8 mouse cellular contexts compared by ENCODE assay signal in genomic region chr6:52211170-52211935, GRCm38 (mm10). TPM values are rescaled to one million over a fixed set of nuclear protein-coding genes. Genes with fewer than 3 reads are reported as not detected.
DNase-seq lines count a peak whose midpoint lies in the region; ATAC-seq lines count a peak whose summit lies in the region.

No protein-coding gene starts in this region.

- H3K27ac ChIP-seq in lung, embryonic 16.5 days (ENCODE audit: low read length) = peak overlapping the region; percentile 12; the same call in 1 of the 2 replicates
- H3K27ac ChIP-seq in neural tube, embryonic 15.5 days (replicated peaks) = peak overlapping the region; percentile 100

- under 1% methylated on average over 37 of the region's 37 CpGs for WGBS in lung, embryonic 16.5 days
- WGBS in neural tube, embryonic 15.5 days = 2% methylated on average over 37 of the region's 37 CpGs

- intact Hi-C loops in heart, postnatal 14 days (cut with DNase I) = no loop called here

- peak overlapping the region; percentile 62 for H3K9ac ChIP-seq in lung, embryonic 16.5 days (ENCODE audit: low read length)
- peak overlapping the region; percentile 99 for H3K9ac ChIP-seq in neural tube, embryonic 15.5 days (replicated peaks)

- no peaks in the 10 kb centered on the region for H3K36me3 ChIP-seq in lung, embryonic 16.5 days (ENCODE audit: control insufficient read depth, insufficient read depth, low read length)
- H3K36me3 ChIP-seq in neural tube, embryonic 15.5 days = no peaks in the 10 kb centered on the region

- ATAC-seq in lung, embryonic 16.5 days (ENCODE audit: low read depth) = peak; percentile 61
- peak; percentile 29 for ATAC-seq in neural tube, embryonic 15.5 days (ENCODE audit: low FRiP score)

- no peaks in the 10 kb centered on the region for H3K9me3 ChIP-seq in lung, embryonic 16.5 days (ENCODE audit: control insufficient read depth, low read length)
- no peaks in the 10 kb centered on the region for H3K9me3 ChIP-seq in neural tube, embryonic 15.5 days (replicated peaks)

- DNase-seq in CD4-positive, CD25-positive, alpha-beta regulatory T cell, adult 2 months (ENCODE audit: low read depth, low spot score) = peak; percentile 86
- peak; percentile 92 for DNase-seq in adrenal gland, postnatal 14 days
- DNase-seq in fibroblast of lung, adult 2 months (ENCODE audit: low read depth) = peak; percentile 40
- DNase-seq in heart, postnatal 14 days = peak; percentile 79 to 87
- peak; percentile 88 to 94 for DNase-seq in kidney, postnatal 36 days
- peak; percentile 79 for DNase-seq in thymus, postnatal 25 days

- H3K27me3 ChIP-seq in lung, embryonic 16.5 days (ENCODE audit: control insufficient read depth, insufficient read depth, low read depth, low read length) = peaks cover 75% of the 10 kb centered on the region
- no peaks in the 10 kb centered on the region for H3K27me3 ChIP-seq in neural tube, embryonic 15.5 days (replicated peaks)

- peak overlapping the region; percentile 44 for H3K4me3 ChIP-seq in lung, embryonic 16.5 days (ENCODE audit: low read length)
- H3K4me3 ChIP-seq in neural tube, embryonic 15.5 days (replicated peaks) = peak overlapping the region; percentile 81

- peak overlapping the region; percentile 65 for H3K4me2 ChIP-seq in lung, embryonic 16.5 days (ENCODE audit: low read depth, low read length)
- peak overlapping the region; percentile 85 for H3K4me2 ChIP-seq in neural tube, embryonic 15.5 days

- H3K4me1 ChIP-seq in lung, embryonic 16.5 days (replicated peaks; ENCODE audit: control insufficient read depth, insufficient read depth, low read length) = peaks cover 2% of the 10 kb centered on the region; the same call in 1 of the 2 replicates
- peaks cover 68% of the 10 kb centered on the region for H3K4me1 ChIP-seq in neural tube, embryonic 15.5 days

RNA-seq across cellular contexts. Expression of gene Hoxa3, which starts 1.8 kb away (rescaled TPM):
- 6.9 and 10.5 TPM in 2 replicates for total RNA-seq in adrenal gland, postnatal 14 days (2021)
- 1 to 10 TPM; 1.2 TPM for total RNA-seq in heart, postnatal 14 days (2021)
- polyA plus RNA-seq in lung, embryonic 16.5 days (2015; fragmentation: Nextera tagmentation; extraction: Ambion mirVana) = 6.6 and 7.6 TPM in 2 replicates
- polyA plus RNA-seq in neural tube, embryonic 15.5 days (2015; fragmentation: Nextera tagmentation; extraction: Ambion mirVana) = 10.7 and 14.6 TPM in 2 replicates

RNA-seq across cellular contexts. Expression of gene Gm28308, which starts 1.8 kb away (rescaled TPM):
- total RNA-seq in adrenal gland, postnatal 14 days (2021) = 1.3 and 1.4 TPM in 2 replicates
- total RNA-seq in heart, postnatal 14 days (2021) = not detected
- not detected in 2 replicates for polyA plus RNA-seq in lung, embryonic 16.5 days (2015; fragmentation: Nextera tagmentation; extraction: Ambion mirVana)
- not detected in 2 replicates for polyA plus RNA-seq in neural tube, embryonic 15.5 days (2015; fragmentation: Nextera tagmentation; extraction: Ambion mirVana)

RNA-seq across cellular contexts. Expression of gene Hoxa6, which starts 2.8 kb away (rescaled TPM):
- 3.7 and 5.9 TPM in 2 replicates for total RNA-seq in adrenal gland, postnatal 14 days (2021)
- not detected for total RNA-seq in heart, postnatal 14 days (2021)
- 2.0 and 2.2 TPM in 2 replicates for polyA plus RNA-seq in lung, embryonic 16.5 days (2015; fragmentation: Nextera tagmentation; extraction: Ambion mirVana)
- 10.3 and 15.0 TPM in 2 replicates for polyA plus RNA-seq in neural tube, embryonic 15.5 days (2015; fragmentation: Nextera tagmentation; extraction: Ambion mirVana)

RNA-seq across cellular contexts. Expression of gene Hoxa5, which starts 7.0 kb away (rescaled TPM):
- total RNA-seq in adrenal gland, postnatal 14 days (2021) = 25.8 and 26.3 TPM in 2 replicates
- total RNA-seq in heart, postnatal 14 days (2021) = 1 to 10 TPM; 1.4 to 2.1 TPM
- polyA plus RNA-seq in lung, embryonic 16.5 days (2015; fragmentation: Nextera tagmentation; extraction: Ambion mirVana) = 32.3 and 36.3 TPM in 2 replicates
- polyA plus RNA-seq in neural tube, embryonic 15.5 days (2015; fragmentation: Nextera tagmentation; extraction: Ambion mirVana) = 26.8 and 73.9 TPM in 2 replicates

RNA-seq across cellular contexts. Expression of gene Hoxa7, which starts 10.3 kb away (rescaled TPM):
- total RNA-seq in adrenal gland, postnatal 14 days (2021) = 20.9 and 22.2 TPM in 2 replicates
- under 1 TPM; 0.17 to 0.29 TPM for total RNA-seq in heart, postnatal 14 days (2021)
- 5.8 and 6.9 TPM in 2 replicates for polyA plus RNA-seq in lung, embryonic 16.5 days (2015; fragmentation: Nextera tagmentation; extraction: Ambion mirVana)
- 86.8 and 109 TPM in 2 replicates for polyA plus RNA-seq in neural tube, embryonic 15.5 days (2015; fragmentation: Nextera tagmentation; extraction: Ambion mirVana)

Comparison
In these comparisons a context has a peak if more than half of its experiments do, and no peak if none do; other contexts are left out.
1. Peak in every context shown above with its lines: DNase-seq, ATAC-seq, H3K4me3 ChIP-seq and H3K27ac ChIP-seq.
2. DNase-seq: peak in every context shown above with its lines; median percentile 92 in adrenal gland, postnatal 14 days; 91 in kidney, postnatal 36 days; 86 in CD4-positive, CD25-positive, alpha-beta regulatory T cell, adult 2 months; 83 in heart, postnatal 14 days; 79 in thymus, postnatal 25 days; 40 in fibroblast of lung, adult 2 months.